Mouse (Mus musculus): Measurements from ENCODE around the gene Palm3. TPM values are rescaled to one million over a fixed set of nuclear protein-coding genes. Genes with fewer than 3 reads are reported as not detected.
"Not testable (repeated sequence)": the region's sequence is repeated elsewhere in the genome, so short reads cannot be mapped to it uniquely, and the experiment has no call there.

The Palm3 gene
- polyA plus RNA-seq, 2 experiments = 0.19 TPM; not detected in 1

- Histone ChIP-seq H3K4me2 (ENCODE audit: low read depth) (no peak overlapping the region), H3K9me3 (ENCODE audit: control insufficient read depth, low read length) (no peaks in the 10 kb centered on the region), H3K36me3 (replicated peaks; ENCODE audit: control insufficient read depth, insufficient read depth, low read depth) (peaks cover 5% of the 10 kb centered on the region), H3K4me3 (ENCODE audit: insufficient read depth in 1 of 2, low read depth in 2 of 2, low read length in 2 of 2) (no peak overlapping the region), H3K27ac (no peak overlapping the region), H3K9ac (replicated peaks) (no peak overlapping the region), H3K27me3 (ENCODE audit: control insufficient read depth, insufficient read depth, low read length) (no peaks in the 10 kb centered on the region), H3K4me1 (replicated peaks; ENCODE audit: control insufficient read depth in 2 of 2, insufficient read depth in 2 of 2, low read length in 1 of 2) (peaks cover 0 to 8% of the 10 kb centered on the region in 2 experiments; a peak in 1 of 4 replicates)
- DNase-seq (ENCODE audit: low read depth in 3 of 3, low spot score in 3 of 3) (no peak), ATAC-seq (ENCODE audit: insufficient read depth) (no peak)
- TF ChIP-seq CTCF (IDR thresholded peaks at IDR 0.05; ENCODE audit: low read depth) = no peak
- TF ChIP-seq EP300 (IDR thresholded peaks at IDR 0.05; ENCODE audit: low read depth) = no peak
- WGBS (ENCODE audit: insufficient replicate concordance) = 75% methylated on average over 1 of the region's 1 CpGs
These were observed 41.0 kb upstream of the Palm3 start for GRCm38 (mm10) chr8:83980250-83980649.

- H3K4me1 ChIP-seq (replicated peaks; ENCODE audit: control insufficient read depth in 2 of 2, insufficient read depth in 2 of 2, low read length in 1 of 2) = peaks cover 0 to 8% of the 10 kb centered on the region in 2 experiments; a peak in 1 of 4 replicates
- TF ChIP-seq CTCF (IDR thresholded peaks at IDR 0.05; ENCODE audit: low read depth) (no peak; the same call in 1 of the 2 replicates), EP300 (IDR thresholded peaks at IDR 0.05; ENCODE audit: low read depth) (no peak)
- no peaks in the 10 kb centered on the region for H3K9me3 ChIP-seq (ENCODE audit: control insufficient read depth, low read length)
- no peak overlapping the region for H3K9ac ChIP-seq (replicated peaks)
- no peak overlapping the region for H3K4me3 ChIP-seq (ENCODE audit: insufficient read depth in 1 of 2, low read depth in 2 of 2, low read length in 2 of 2)
- H3K27me3 ChIP-seq (ENCODE audit: control insufficient read depth, insufficient read depth, low read length) = no peaks in the 10 kb centered on the region
- no peak for DNase-seq (ENCODE audit: low read depth in 3 of 3, low spot score in 3 of 3)
- H3K27ac ChIP-seq = no peak overlapping the region
- 76% methylated on average over 8 of the region's 8 CpGs for WGBS (ENCODE audit: insufficient replicate concordance)
- H3K36me3 ChIP-seq (replicated peaks; ENCODE audit: control insufficient read depth, insufficient read depth, low read depth) = peaks cover 5% of the 10 kb centered on the region
- no peak overlapping the region for H3K4me2 ChIP-seq (ENCODE audit: low read depth)
- ATAC-seq (ENCODE audit: insufficient read depth) = 0 out of 2 replicates have a peak, but pooled peaks have one; percentile 17
These were observed 40.4 kb upstream of the Palm3 start for GRCm38 (mm10) chr8:83980845-83981244.

DNA sequence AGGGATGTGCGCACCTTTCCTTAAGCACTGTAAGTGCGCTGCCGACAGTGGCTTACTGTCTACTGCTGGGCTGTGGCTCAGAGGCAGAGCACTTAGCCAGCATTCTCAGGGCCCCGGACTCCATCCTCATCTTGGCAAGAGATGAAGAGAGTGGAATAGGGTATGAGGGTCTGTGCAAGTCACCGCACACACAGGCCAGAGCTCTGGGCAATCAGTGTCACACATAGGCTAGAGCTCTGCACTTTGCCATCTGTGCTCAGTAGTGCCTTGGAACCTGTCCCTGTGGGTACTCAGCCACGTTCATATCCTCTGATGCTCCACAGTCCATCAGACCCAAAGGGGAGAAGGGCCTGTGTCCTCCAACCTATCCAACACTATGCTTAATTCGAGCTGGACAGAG, 39.7 kb upstream of the Palm3 start:
- DNase-seq (ENCODE audit: low read depth in 3 of 3, low spot score in 3 of 3) (no peak), ATAC-seq (ENCODE audit: insufficient read depth) (no peak)
- H3K36me3 ChIP-seq (replicated peaks; ENCODE audit: control insufficient read depth, insufficient read depth, low read depth) = peaks cover 7% of the 10 kb centered on the region
- H3K4me2 ChIP-seq (ENCODE audit: low read depth) = no peak overlapping the region
- H3K27ac ChIP-seq = no peak overlapping the region
- no peak overlapping the region for H3K4me3 ChIP-seq (ENCODE audit: insufficient read depth in 1 of 2, low read depth in 2 of 2, low read length in 2 of 2)
- H3K9me3 ChIP-seq (ENCODE audit: control insufficient read depth, low read length) = no peaks in the 10 kb centered on the region
- TF ChIP-seq EP300 (IDR thresholded peaks at IDR 0.05; ENCODE audit: low read depth) (no peak), CTCF (IDR thresholded peaks at IDR 0.05; ENCODE audit: low read depth) (no peak)
- no peaks in the 10 kb centered on the region for H3K27me3 ChIP-seq (ENCODE audit: control insufficient read depth, insufficient read depth, low read length)
- no peak overlapping the region for H3K9ac ChIP-seq (replicated peaks)
- peaks cover 0 to 8% of the 10 kb centered on the region in 2 experiments; a peak in 1 of 4 replicates for H3K4me1 ChIP-seq (replicated peaks; ENCODE audit: control insufficient read depth in 2 of 2, insufficient read depth in 2 of 2, low read length in 1 of 2)
- 86% methylated on average over 7 of the region's 7 CpGs for WGBS (ENCODE audit: insufficient replicate concordance)

GRCm38 (mm10) chr8:83982449-83982848, 38.8 kb upstream of the Palm3 start:
- peaks cover 0 to 4% of the 10 kb centered on the region in 2 experiments; a peak in 1 of 4 replicates for H3K4me1 ChIP-seq (replicated peaks; ENCODE audit: control insufficient read depth in 2 of 2, insufficient read depth in 2 of 2, low read length in 1 of 2)
- TF ChIP-seq CTCF (IDR thresholded peaks at IDR 0.05; ENCODE audit: low read depth) = no peak
- TF ChIP-seq EP300 (IDR thresholded peaks at IDR 0.05; ENCODE audit: low read depth) = no peak
- 48% methylated on average over 4 of the region's 4 CpGs for WGBS (ENCODE audit: insufficient replicate concordance)
- DNase-seq (ENCODE audit: low read depth in 3 of 3, low spot score in 3 of 3) (no peak), ATAC-seq (ENCODE audit: insufficient read depth) (peak; percentile 69; the same call in 1 of the 2 replicates)
- no peak overlapping the region for H3K9ac ChIP-seq (replicated peaks)
- H3K27me3 ChIP-seq (ENCODE audit: control insufficient read depth, insufficient read depth, low read length) = no peaks in the 10 kb centered on the region
- no peak overlapping the region for H3K4me2 ChIP-seq (ENCODE audit: low read depth)
- no peaks in the 10 kb centered on the region for H3K9me3 ChIP-seq (ENCODE audit: control insufficient read depth, low read length)
- no peak overlapping the region for H3K27ac ChIP-seq
- peaks cover 12% of the 10 kb centered on the region for H3K36me3 ChIP-seq (replicated peaks; ENCODE audit: control insufficient read depth, insufficient read depth, low read depth)
- no peak overlapping the region for H3K4me3 ChIP-seq (ENCODE audit: insufficient read depth in 1 of 2, low read depth in 2 of 2, low read length in 2 of 2)

GRCm38 (mm10) chr8:83983222-83983621, 38.0 kb upstream of the Palm3 start:
- not testable (repeated sequence) for H3K9me3 ChIP-seq (ENCODE audit: control insufficient read depth, low read length); H3K27ac ChIP-seq; ATAC-seq (ENCODE audit: insufficient read depth); H3K9ac ChIP-seq (replicated peaks); H3K27me3 ChIP-seq (ENCODE audit: control insufficient read depth, insufficient read depth, low read length); H3K4me3 ChIP-seq (ENCODE audit: insufficient read depth in 1 of 2, low read depth in 2 of 2, low read length in 2 of 2); H3K4me2 ChIP-seq (ENCODE audit: low read depth); DNase-seq (ENCODE audit: low read depth in 3 of 3, low spot score in 3 of 3); H3K4me1 ChIP-seq (replicated peaks; ENCODE audit: control insufficient read depth in 2 of 2, insufficient read depth in 2 of 2, low read length in 1 of 2)
- peak; percentile 36; the same call in 1 of the 2 replicates for TF ChIP-seq CTCF (IDR thresholded peaks at IDR 0.05; ENCODE audit: low read depth)
- peaks cover 15% of the 10 kb centered on the region for H3K36me3 ChIP-seq (replicated peaks; ENCODE audit: control insufficient read depth, insufficient read depth, low read depth)
- WGBS (ENCODE audit: insufficient replicate concordance) = 87% methylated on average over 2 of the region's 2 CpGs

Data from liver, embryonic 14.5 days (tissue).